Mouse (Mus musculus): ENCODE data around the gene Uri1.

GRCm38 (mm10) chr7:38064431-38064830, 41.1 kb upstream of the Uri1 start:
- TF ChIP-seq CTCF (conservative IDR thresholded peaks at IDR 0.05; ENCODE audit: insufficient read depth, insufficient read length, low read depth, low read length) (no peak), POLR2A (IDR thresholded peaks at IDR 0.05; ENCODE audit: low read depth, low read length) (no peak)

Measured in kidney, adult 2 months (tissue).